Mouse (Mus musculus) CH12.LX (cell line): ENCODE results near the gene Fhl3. TPM values are rescaled to one million over a fixed set of nuclear protein-coding genes. Genes with fewer than 3 reads are reported as not detected.

Source experiments
- DNase-seq: peaks from one replicate; pipeline ENCODE4 v3.0.0-alpha.2; 2013; ENCODE audit errors: extremely low read depth
- H3K27ac ChIP-seq: 2 replicates; pipeline ENCODE4 v1.5.1; 2012; ENCODE audit warnings: low read depth, mild to moderate bottlenecking, control low read depth, moderate library complexity; ENCODE audit not compliant: insufficient read depth
- H3K27me3 ChIP-seq: replicated peaks from 2 replicates; pipeline ENCODE3; 2012; ENCODE audit warnings: inconsistent platforms
- H3K36me3 ChIP-seq, 2 experiments: replicated peaks in 1 of 2; 2 replicates each; pipeline versions ENCODE3 to v1.6.1; 2012; ENCODE audit warnings: inconsistent platforms in 1 of 2, low read length in 1 of 2, mild to moderate bottlenecking in 1 of 2, mixed read lengths in 1 of 2, moderate library complexity in 1 of 2; ENCODE audit not compliant: control insufficient read depth in 1 of 2, insufficient read depth in 1 of 2
- H3K4me1 ChIP-seq, 2 experiments: 2 replicates each; pipeline ENCODE4 v1.6.1; 2012; ENCODE audit warnings: inconsistent platforms in 1 of 2, moderate library complexity in 1 of 2; ENCODE audit not compliant: insufficient read depth in 2 of 2, control insufficient read depth in 1 of 2
- H3K4me2 ChIP-seq: 2 replicates; pipeline ENCODE4 v1.6.1; 2012; ENCODE audit warnings: low read depth, mild to moderate bottlenecking, control low read depth; ENCODE audit not compliant: poor library complexity, insufficient read depth, severe bottlenecking
- H3K4me3 ChIP-seq, 3 experiments: fragments of 150-350 bp in 1 of 3; sonication (generic) in 1 of 3; replicated peaks in 1 of 3; 2 replicates each; pipeline versions ENCODE3 to v1.5.1; 2011 to 2012; ENCODE audit warnings: low read depth in 2 of 3, low read length in 2 of 3, mild to moderate bottlenecking in 2 of 3, moderate library complexity in 2 of 3, control low read depth in 1 of 3, improper control_type of control experiment in 1 of 3, inconsistent platforms in 1 of 3, mixed read lengths in 1 of 3; ENCODE audit not compliant: poor library complexity in 1 of 3
- H3K79me2 ChIP-seq: replicated peaks from 2 replicates; pipeline ENCODE4 v1.6.1; 2012; ENCODE audit warnings: mild to moderate bottlenecking, moderate library complexity; ENCODE audit not compliant: control insufficient read depth, poor library complexity, insufficient read depth, severe bottlenecking; ENCODE audit errors: extremely low read depth
- H3K9ac ChIP-seq: 2 replicates; pipeline ENCODE4 v1.6.1; 2012; ENCODE audit warnings: low read depth, mild to moderate bottlenecking, control low read depth, moderate library complexity; ENCODE audit not compliant: insufficient read depth
- H3K9me3 ChIP-seq: replicated peaks from 2 replicates; pipeline ENCODE3; 2012; ENCODE audit warnings: low read length, inconsistent platforms, mixed read lengths
- BHLHE40 ChIP-seq: IDR thresholded peaks from 2 replicates; pipeline ENCODE4 v1.6.1; 2011; ENCODE audit warnings: mild to moderate bottlenecking, low read depth, low read length, improper control_type of control experiment
- CHD1 ChIP-seq: IDR thresholded peaks from 2 replicates; pipeline ENCODE4 v1.6.1; 2012; ENCODE audit warnings: low read depth, low read length, improper control_type of control experiment, inconsistent platforms
- CHD2 ChIP-seq: IDR thresholded peaks from 2 replicates; pipeline ENCODE4 v1.6.1; 2011; ENCODE audit warnings: low read length, improper control_type of control experiment
- CTCF ChIP-seq, 2 experiments: IDR thresholded peaks in 1 of 2; conservative IDR thresholded peaks in 1 of 2; 2 replicates each; pipeline ENCODE4 v1.5.1; 2011 to 2012; ENCODE audit warnings: low read depth in 2 of 2, low read length in 2 of 2, improper control_type of control experiment in 1 of 2, inconsistent platforms in 1 of 2, mild to moderate bottlenecking in 1 of 2, moderate library complexity in 1 of 2
- ELF1 ChIP-seq: IDR thresholded peaks from 2 replicates; pipeline ENCODE4 v1.6.1; 2014; ENCODE audit warnings: low read depth, mild to moderate bottlenecking, inconsistent platforms, low read length, improper control_type of control experiment
- EP300 ChIP-seq: IDR thresholded peaks from 2 replicates; pipeline ENCODE4 v1.6.1; 2011; ENCODE audit warnings: low read length, improper control_type of control experiment
- ETS1 ChIP-seq: conservative IDR thresholded peaks from 2 replicates; pipeline ENCODE4 v1.6.1; 2012; ENCODE audit warnings: low read depth, mild to moderate bottlenecking, inconsistent platforms, low read length, improper control_type of control experiment, moderate library complexity
- GABPA ChIP-seq: IDR thresholded peaks from 2 replicates; pipeline ENCODE4 v1.6.1; 2012; ENCODE audit warnings: low read depth, low read length, improper control_type of control experiment, inconsistent platforms; ENCODE audit not compliant: insufficient replicate concordance
- HCFC1 ChIP-seq: IDR thresholded peaks from 2 replicates; pipeline ENCODE4 v1.6.1; 2012; ENCODE audit warnings: low read depth, mild to moderate bottlenecking, inconsistent platforms, low read length, improper control_type of control experiment
- JUN ChIP-seq: IDR thresholded peaks from 2 replicates; pipeline ENCODE4 v1.6.1; 2011; ENCODE audit warnings: low read depth, mild to moderate bottlenecking, low read length, improper control_type of control experiment, moderate library complexity; ENCODE audit not compliant: insufficient read depth
- JUND ChIP-seq: conservative IDR thresholded peaks from 2 replicates; pipeline ENCODE4 v1.6.1; 2011; ENCODE audit warnings: low read depth, low read length, improper control_type of control experiment
- KAT2A ChIP-seq: IDR thresholded peaks from 2 replicates; pipeline ENCODE4 v1.6.1; 2012; ENCODE audit warnings: low read length, improper control_type of control experiment, inconsistent platforms; ENCODE audit not compliant: insufficient replicate concordance
- MAFK ChIP-seq: IDR thresholded peaks from 2 replicates; pipeline ENCODE4 v1.6.1; 2011; ENCODE audit warnings: low read length, improper control_type of control experiment; ENCODE audit not compliant: insufficient replicate concordance
- MAX ChIP-seq: IDR thresholded peaks from 2 replicates; pipeline ENCODE4 v1.6.1; 2011; ENCODE audit warnings: low read length, improper control_type of control experiment
- MAZ ChIP-seq: IDR thresholded peaks from 2 replicates; pipeline ENCODE4 v1.6.1; 2012; ENCODE audit warnings: low read depth, mild to moderate bottlenecking, inconsistent platforms, low read length, improper control_type of control experiment, moderate library complexity
- MXI1 ChIP-seq: IDR thresholded peaks from 2 replicates; pipeline ENCODE4 v1.6.1; 2011; ENCODE audit warnings: mild to moderate bottlenecking, low read depth, low read length, improper control_type of control experiment
- MYC ChIP-seq: IDR thresholded peaks from 2 replicates; pipeline ENCODE4 v1.6.1; 2011; ENCODE audit warnings: low read depth, mild to moderate bottlenecking, improper control_type of control experiment, low read length
- NELFE ChIP-seq: IDR thresholded peaks from 2 replicates; pipeline ENCODE4 v1.6.1; 2011; ENCODE audit warnings: low read depth, low read length, improper control_type of control experiment
- NRF1 ChIP-seq: IDR thresholded peaks from 2 replicates; pipeline ENCODE4 v1.6.1; 2014; ENCODE audit warnings: low read depth, mild to moderate bottlenecking, inconsistent platforms, low read length, improper control_type of control experiment, moderate library complexity
- PAX5 ChIP-seq: IDR thresholded peaks from 2 replicates; pipeline ENCODE4 v1.6.1; 2012; ENCODE audit warnings: low read length, inconsistent platforms, mixed read lengths
- POLR2A ChIP-seq: IDR thresholded peaks from 2 replicates; pipeline ENCODE4 v1.6.1; 2011; ENCODE audit warnings: low read depth, mild to moderate bottlenecking, improper control_type of control experiment, low read length
- POLR2AphosphoS2 ChIP-seq: IDR thresholded peaks from 2 replicates; pipeline ENCODE4 v1.6.1; 2011; ENCODE audit warnings: low read depth, low read length, improper control_type of control experiment
- RCOR1 ChIP-seq: conservative IDR thresholded peaks from 2 replicates; pipeline ENCODE4 v1.6.1; 2012; ENCODE audit warnings: low read depth, mild to moderate bottlenecking, inconsistent platforms, low read length, improper control_type of control experiment
- SMC3 ChIP-seq: IDR thresholded peaks from 2 replicates; pipeline ENCODE4 v1.6.1; 2011; ENCODE audit warnings: low read depth, low read length, improper control_type of control experiment
- TBP ChIP-seq: conservative IDR thresholded peaks from 2 replicates; pipeline ENCODE4 v1.6.1; 2011; ENCODE audit warnings: low read depth, low read length, improper control_type of control experiment
- TCF12 ChIP-seq: IDR thresholded peaks from 2 replicates; pipeline ENCODE4 v1.6.1; 2014; ENCODE audit warnings: low read depth, mild to moderate bottlenecking, inconsistent platforms, low read length, improper control_type of control experiment
- USF2 ChIP-seq: conservative IDR thresholded peaks from 2 replicates; pipeline ENCODE4 v1.6.1; 2011; ENCODE audit warnings: low read depth, low read length, improper control_type of control experiment
- ZC3H11A ChIP-seq: IDR thresholded peaks from 2 replicates; pipeline ENCODE4 v1.6.1; 2012; ENCODE audit warnings: low read depth, mild to moderate bottlenecking, inconsistent platforms, low read length, improper control_type of control experiment
- ZKSCAN1 ChIP-seq: IDR thresholded peaks from 2 replicates; pipeline ENCODE4 v1.6.1; 2012; ENCODE audit warnings: low read depth, inconsistent platforms, low read length, improper control_type of control experiment, borderline replicate concordance
- ZMIZ1 ChIP-seq: IDR thresholded peaks from 2 replicates; pipeline ENCODE4 v1.6.1; 2012; ENCODE audit warnings: low read depth, mild to moderate bottlenecking, inconsistent platforms, low read length, improper control_type of control experiment
- ZNF384 ChIP-seq: IDR thresholded peaks from 2 replicates; pipeline ENCODE4 v1.6.1; 2012; ENCODE audit warnings: low read depth, low read length, improper control_type of control experiment, inconsistent platforms
- dilution Hi-C: fragments of 300-500 bp; cut with MboI; formaldehyde crosslinking; loops from 2 replicates; pipeline ENCODE4 v1.14.3; 2020; ENCODE audit warnings: low sequenced_read_pairs; ENCODE audit not compliant: extremely low pct_unique_long_range_greater_than_20kb, extremely low pct_ligation_motif_present
- in situ Hi-C: fragments of 300-500 bp; cut with MboI; formaldehyde crosslinking; loops from 3 replicates; pipeline ENCODE4 v1.14.3; 2019; ENCODE audit warnings: low sequenced_read_pairs, low pct_ligation_motif_present, low pct_unique_long_range_greater_than_20kb, mixed read lengths
- polyA plus RNA-seq: library from polyadenylated mRNA; unstranded; fragments of >175 nt; gene quantifications from 2 replicates; pipeline ENCODE4 v1.2.1, GENCODE M21; 2012; ENCODE audit warnings: low read depth; ENCODE audit not compliant: insufficient read length
- total RNA-seq, 2 experiments: library from RNA; depleted of rRNA; stranded (reverse); fragments of 300-350 nt in 1 of 2; fragments of >200 nt in 1 of 2; gene quantifications; 2 replicates each; pipeline ENCODE4 v1.2.3; 2012 to 2014

Fhl3 gene
- total and polyA plus RNA-seq, 3 experiments = 4.1 to 20.8 (median 10.8) TPM

- Histone ChIP-seq H3K27me3 (no peaks in the 10 kb centered on the region), H3K27ac (no peak overlapping the region), H3K9ac (peak overlapping the region; percentile 80), H3K4me2 (peak overlapping the region; percentile 100), H3K9me3 (no peaks in the 10 kb centered on the region), H3K36me3 (peaks cover 7 to 23% of the 10 kb centered on the region in 2 experiments), H3K4me1 (peaks cover 4 to 45% of the 10 kb centered on the region in 2 experiments; a peak in 3 of 4 replicates), H3K4me3 (peak overlapping the region; percentile 69 to 90 (median 85)), H3K79me2 (peaks cover 56% of the 10 kb centered on the region)
- in situ Hi-C loops (no loop called here), dilution Hi-C loops (no loop called here)
- no peak for TF ChIP-seq PAX5
- no peak for TF ChIP-seq ZKSCAN1
- no peak for DNase-seq
These were observed 8.1 kb upstream of the Fhl3 start for GRCm38 (mm10) chr4:124692416-124692861.

- DNase-seq = peak; percentile 91
- H3K4me1 ChIP-seq = peaks cover 4 to 47% of the 10 kb centered on the region in 2 experiments; a peak in 3 of 4 replicates
- H3K27ac ChIP-seq = peak within 1 kb of the TSS; percentile 57
- no peaks in the 10 kb centered on the region for H3K9me3 ChIP-seq
- in situ Hi-C loops = no loop called here
- H3K4me2 ChIP-seq = peak within 1 kb of the TSS; percentile 100
- H3K79me2 ChIP-seq = peaks cover 48% of the 10 kb centered on the region
- peaks cover 2 to 15% of the 10 kb centered on the region in 2 experiments for H3K36me3 ChIP-seq
- peak within 1 kb of the TSS; percentile 80 for H3K9ac ChIP-seq
- dilution Hi-C loops = no loop called here
- no peaks in the 10 kb centered on the region for H3K27me3 ChIP-seq
- H3K4me3 ChIP-seq = peak within 1 kb of the TSS; percentile 69 to 90 (median 85)
- TF ChIP-seq ELF1 (peak; percentile 84), ZKSCAN1 (no peak; the same call in 1 of the 2 replicates), MAZ (peak; percentile 87), EP300 (no peak), MAFK (no peak), JUN (no peak), HCFC1 (peak; percentile 99), NRF1 (peak; percentile 68), TCF12 (peak; percentile 80), ZNF384 (no peak), PAX5 (no peak), SMC3 (no peak), MAX (peak; percentile 86), GABPA (peak; percentile 76; the same call in 1 of the 2 replicates), JUND (no peak), USF2 (no peak), TBP (peak; percentile 80), NELFE (peak; percentile 74), MXI1 (peak; percentile 65), POLR2AphosphoS2 (peak; percentile 70; the same call in 1 of the 2 replicates), POLR2A (peak; percentile 76), ETS1 (no peak), CTCF (conservative IDR thresholded peaks at IDR 0.05 in 1 of 2, IDR thresholded peaks at IDR 0.05 in 1 of 2; ENCODE audit: low read depth in 2 of 2, low read length in 2 of 2) (no peak), CHD2 (peak; percentile 87), CHD1 (no peak), ZMIZ1 (peak; percentile 61; the same call in 1 of the 2 replicates), RCOR1 (no peak), MYC (peak; percentile 84), KAT2A (peak; percentile 99), BHLHE40 (peak; percentile 43; the same call in 1 of the 2 replicates), ZC3H11A (no peak)
These were observed 7.2 kb upstream of the Fhl3 start, which contains the start of gene Utp11 for GRCm38 (mm10) chr4:124693135-124693894. TSS of gene Utp11 (minus strand) at chr4:124693600.
